Mouse (Mus musculus) Muller cell, postnatal 12 days (primary cell): ENCODE results near the gene Tyms.
A peak's percentile ranks its signal among the peaks of the same experiment; 100 is the strongest.

Experiments used
- DNase-seq: peaks from one replicate; pipeline ENCODE4 v3.0.0-alpha.2; 2015; ENCODE audit errors: inconsistent ontology term

The Tyms gene

DNA sequence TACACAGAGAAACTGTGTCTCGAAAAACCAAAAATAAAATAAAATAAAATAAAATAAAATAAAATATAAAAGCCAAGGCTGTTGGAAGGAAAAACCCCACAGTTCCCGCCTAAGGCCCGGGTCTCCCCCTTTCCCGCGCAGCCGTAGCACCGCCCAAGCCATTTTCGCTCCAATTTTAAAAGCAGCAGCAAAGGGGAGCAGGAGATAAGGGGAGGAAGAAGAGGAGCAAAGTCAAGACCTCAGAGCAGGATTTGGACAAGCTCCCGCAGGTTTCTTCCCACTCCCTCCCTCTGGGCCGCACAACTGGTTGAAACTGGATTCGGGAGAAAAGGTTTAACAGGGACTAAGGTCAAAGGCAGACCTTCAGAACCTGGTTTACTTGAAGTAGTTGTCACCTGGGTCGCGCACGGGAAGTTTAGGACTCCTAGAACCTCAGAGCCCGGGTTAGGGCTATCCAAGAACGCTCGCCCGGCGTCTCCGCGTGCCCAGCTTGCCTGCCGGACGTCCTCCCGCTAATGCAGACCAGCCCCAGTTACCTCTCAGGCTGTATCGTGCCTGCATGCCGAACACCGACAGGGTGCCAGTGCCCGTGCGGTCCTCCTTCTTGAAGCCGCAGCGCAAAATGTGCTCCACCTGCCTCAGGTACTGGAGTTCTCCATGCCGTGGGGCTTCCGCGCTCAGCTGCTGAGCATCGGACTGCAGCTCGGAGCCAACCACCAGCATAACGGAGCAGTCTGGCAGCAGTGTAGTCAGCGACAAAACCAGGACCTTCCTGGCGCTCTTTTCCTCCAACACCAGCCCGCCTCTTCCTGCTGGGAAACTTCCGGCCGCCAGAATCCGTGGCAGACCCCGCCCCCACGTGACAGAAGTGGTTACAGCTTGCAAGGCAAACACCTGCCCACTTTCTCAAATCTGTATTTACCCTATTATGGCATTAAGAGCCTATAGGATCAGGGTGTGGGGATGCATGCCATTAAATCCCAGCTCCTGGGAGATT lies at the start of gene Tyms:
Gene Tyms (minus strand): TSS at position 793 of the 997 bp plus-strand sequence.
- peak; percentile 85 for DNase-seq

DNA sequence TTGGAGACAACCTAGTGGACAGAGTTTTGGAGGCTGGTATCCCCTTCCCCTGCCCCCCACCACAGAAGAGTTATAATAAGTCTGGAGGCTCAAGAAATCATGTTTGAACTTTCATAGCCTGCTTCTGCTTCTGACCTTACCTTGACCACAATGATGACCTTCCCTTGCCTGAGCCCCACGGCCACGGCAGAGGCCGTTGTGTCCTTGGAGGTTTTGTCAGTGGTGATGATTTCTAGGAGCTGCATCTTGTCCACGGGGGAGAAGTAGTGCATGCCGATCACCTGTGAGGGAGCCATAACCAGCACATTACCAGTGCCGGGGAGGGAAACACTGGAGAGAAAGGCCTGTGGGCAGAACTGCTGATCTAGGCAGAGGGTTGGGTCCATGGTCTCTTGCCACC lies 49.1 kb upstream of the Tyms start:
- no peak for DNase-seq

DNA sequence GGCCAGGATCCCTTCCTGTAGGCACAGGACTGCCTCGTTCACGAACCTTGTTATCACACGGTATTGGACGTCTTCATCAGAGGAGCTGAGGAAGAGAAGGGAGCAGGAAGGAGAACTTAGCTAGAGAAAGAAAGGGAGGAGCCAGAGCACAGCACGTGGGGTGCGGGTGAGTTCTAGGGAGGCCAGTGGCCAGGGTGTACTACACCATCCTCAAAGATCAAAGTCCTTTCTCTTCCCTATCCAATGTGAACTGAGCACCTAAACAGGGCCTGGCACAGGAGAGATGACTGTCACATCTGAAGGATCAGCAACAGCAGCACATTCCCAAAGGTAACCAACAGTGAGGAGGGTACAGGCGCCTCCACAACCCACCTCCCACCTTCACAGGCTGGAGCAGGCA lies 46.7 kb upstream of the Tyms start:
- DNase-seq = no peak

DNA sequence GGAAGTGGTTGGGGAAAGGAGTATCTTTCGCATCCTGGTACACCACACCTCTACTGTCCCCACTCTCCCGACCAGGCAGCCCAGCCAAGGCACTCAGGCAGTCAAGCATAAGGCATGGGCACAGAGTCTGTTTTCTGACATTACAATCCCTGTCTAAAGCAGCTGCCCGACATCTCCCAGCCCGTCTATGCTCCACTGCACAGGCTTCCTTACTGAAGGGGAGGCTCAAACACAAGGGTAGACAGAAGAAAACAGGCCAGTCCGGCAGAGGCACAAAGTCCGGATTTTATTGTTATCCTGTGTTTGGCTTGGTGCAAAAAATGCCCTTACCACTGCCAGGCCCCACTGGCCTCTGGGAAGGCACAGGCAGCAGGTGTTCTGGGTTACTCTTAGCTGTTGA lies 45.7 kb upstream of the Tyms start:
- DNase-seq = no peak

DNA sequence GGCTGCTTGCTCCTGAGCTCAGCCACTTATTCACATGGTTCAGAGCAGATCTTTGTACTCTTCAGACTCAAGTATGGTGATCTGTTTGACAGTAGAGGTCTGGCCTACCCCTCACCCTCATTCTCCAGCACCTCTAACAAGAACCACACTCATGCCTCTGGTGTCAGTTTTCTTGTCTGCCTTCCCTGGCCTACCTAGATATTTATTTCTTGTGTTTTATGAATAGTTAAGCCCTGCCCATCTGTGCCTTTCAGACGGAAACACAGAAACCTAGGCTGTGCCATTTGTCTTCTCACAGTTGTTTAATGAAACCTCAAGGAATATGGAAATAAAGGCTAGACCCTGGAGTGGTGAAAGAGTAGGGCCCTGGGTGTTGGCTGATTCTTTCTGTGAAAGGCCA lies 44.6 kb upstream of the Tyms start:
- no peak for DNase-seq

DNA sequence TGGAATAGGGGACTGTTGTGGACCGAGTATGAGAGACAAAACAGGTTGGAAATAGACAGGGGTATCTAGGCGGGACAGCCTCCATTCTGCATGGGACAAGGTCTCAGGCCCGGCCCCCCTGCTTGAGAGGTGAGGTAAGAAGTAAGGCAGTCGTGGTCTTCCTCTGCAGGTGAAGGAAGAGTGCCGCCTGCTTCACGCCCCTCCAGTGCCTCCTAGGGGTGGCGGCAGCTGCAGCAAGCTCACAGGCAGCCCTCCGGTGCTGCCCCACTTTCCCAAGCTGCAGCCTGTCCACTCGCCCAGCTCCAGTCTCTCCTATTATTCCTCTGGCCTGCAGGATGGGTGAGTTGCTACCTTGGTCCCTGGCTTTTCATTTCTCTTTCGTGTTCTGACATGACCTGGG lies 42.3 kb upstream of the Tyms start:
- no peak for DNase-seq

DNA sequence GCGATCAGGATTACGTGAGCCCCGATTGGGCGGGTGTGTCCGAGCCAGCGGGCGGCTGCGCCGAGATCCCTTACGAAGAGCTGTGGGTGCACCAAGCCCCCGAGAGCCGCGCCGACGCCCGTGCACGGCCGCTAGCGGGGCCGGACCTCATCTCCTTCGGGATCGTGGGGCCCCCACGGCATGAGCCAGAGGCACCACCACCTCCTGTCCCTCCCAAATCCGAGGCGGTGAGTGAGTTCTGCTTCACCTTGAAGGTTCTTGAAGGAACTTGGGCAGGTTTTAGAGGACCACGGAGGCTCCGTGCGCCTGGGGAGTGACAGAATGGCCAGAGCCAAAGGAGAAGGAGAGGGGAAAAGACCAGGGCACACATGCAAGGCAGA lies 41.3 kb upstream of the Tyms start:
- DNase-seq = no peak

DNA sequence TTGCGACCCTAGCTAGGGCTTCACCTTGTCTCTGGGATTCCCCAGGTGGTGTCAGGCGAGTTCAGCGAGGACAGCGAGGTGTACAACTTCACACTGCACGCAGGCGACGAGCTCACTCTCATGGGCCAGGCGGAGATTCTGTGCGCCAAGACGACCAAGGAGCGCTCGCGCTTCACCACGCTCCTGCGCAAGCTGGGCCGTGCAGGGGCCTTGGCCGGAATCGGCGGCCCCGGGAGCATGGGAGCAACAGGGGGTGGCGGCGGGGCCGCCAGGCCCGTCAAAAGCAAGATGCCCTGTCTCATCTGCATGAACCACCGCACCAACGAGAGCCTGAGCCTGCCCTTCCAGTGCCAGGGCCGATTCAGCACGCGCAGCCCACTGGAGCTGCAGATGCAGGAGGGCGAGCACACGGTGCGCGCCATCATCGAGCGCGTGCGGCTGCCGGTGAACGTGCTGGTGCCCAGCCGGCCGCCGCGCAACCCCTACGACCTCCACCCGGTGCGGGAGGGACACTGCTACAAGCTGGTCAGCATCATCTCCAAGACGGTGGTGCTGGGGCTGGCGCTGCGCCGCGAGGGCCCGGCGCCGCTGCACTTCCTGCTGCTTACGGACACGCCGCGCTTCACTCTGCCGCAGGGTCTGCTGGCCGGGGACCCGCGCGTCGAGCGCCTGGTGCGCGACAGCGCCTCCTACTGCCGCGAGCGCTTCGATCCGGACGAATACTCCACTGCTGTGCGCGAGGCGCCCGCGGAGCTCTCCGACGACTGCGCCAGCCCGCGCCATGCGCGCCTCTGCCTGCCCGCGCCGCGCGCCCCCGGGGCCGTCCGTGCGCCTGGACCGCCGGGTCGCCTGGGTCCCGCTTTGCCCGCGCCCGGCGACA lies 40.7 kb upstream of the Tyms start:
- peak; percentile 78 for DNase-seq

DNA sequence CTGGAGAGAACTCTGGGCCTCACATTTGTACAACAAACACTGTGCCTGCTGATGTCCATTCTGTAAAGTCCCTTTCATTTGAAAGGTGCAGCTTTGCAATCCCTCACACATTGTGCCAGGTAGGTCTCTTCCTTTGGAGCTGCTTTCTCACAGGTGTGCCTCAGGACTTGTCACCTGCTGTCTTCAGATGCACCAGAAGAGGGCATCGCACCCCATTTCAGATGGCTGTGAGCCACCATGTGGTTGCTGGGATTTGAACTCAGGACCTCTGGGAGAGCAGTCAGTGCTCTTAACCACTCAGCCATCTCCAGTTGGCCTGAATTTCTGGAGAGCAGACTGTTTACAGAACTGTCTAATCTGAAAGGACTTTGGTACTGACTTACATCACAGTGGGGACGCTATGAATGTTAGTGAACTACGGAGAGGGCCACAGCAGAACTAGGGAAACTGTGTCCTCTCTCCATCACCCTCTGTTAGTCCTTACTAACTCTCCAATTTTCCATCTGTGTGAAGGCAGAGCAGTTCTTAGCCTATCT lies 39.2 kb upstream of the Tyms start:
- DNase-seq = no peak

DNA sequence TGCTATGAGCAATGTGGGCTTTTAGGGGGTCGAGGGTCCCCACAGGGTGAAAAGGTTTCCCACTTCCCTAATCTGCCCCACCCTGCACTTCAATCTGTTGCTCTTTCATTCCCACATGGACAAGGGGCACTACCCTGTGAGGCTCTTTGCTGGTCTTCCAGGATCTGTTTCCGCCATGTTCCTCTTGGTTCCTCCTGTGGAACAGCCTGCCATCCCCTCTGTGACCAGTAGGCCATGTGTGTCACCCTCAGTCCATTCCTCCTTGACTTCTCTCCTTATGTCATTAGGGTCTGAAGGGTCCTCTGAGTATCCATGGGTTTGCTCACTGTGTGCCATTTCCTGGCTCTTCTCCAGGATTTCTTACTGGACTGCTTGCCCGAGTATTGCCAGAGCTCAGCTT lies 38.4 kb upstream of the Tyms start:
- DNase-seq = no peak

DNA sequence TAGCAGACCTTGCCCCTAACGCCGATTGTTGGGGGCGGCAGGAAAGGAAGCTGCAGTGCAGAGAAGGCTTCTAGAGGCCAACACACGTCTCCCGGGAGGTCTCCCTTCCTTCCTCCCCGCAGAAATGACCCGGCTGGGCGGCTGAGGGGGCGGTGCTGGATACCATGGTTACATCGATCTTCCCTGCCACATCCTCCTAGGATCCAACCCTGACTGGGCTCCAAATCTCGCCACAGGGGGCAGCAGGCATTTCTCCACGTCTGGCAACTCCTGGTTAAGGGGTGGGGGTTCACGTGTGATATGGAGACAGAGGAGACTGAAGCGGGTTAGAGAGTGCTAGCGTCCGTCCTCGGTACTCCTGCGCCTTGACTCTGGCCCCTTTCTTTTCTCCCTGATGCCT lies 37.7 kb upstream of the Tyms start:
- peak; percentile 40 for DNase-seq

DNA sequence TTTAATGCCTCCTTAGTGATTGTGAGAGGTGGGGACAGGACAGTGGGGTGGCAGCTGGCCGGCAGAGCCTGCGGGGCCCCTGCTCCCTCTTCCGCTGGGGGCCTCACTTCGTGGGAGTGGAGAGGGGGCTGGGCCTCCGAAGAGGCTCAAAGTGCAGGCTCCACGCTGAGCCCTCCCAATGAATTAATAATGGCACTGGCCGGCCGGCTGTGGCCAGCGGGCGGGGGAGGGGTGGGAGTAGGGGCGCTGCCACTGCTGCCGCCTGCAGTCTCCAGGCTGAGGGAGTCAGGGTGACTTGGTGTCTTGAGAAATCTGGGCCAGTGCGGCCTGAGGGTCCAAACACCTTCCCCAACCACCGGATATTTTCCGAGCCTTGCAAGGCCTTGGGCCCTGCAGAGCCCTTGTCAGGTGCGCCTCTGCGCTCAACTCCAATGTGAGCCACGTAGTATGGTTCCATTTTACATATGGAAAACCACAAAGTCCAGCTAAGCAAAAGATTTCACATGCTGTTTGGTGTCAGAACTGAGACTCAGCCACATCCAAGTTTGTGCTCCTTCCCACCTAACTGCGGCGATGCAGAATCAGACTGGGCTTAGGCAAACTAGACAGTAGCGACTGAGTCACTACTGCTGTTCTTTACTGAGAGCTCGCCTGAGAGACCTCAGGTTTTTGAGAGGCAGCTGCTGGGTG lies 37.1 kb upstream of the Tyms start:
- no peak for DNase-seq

DNA sequence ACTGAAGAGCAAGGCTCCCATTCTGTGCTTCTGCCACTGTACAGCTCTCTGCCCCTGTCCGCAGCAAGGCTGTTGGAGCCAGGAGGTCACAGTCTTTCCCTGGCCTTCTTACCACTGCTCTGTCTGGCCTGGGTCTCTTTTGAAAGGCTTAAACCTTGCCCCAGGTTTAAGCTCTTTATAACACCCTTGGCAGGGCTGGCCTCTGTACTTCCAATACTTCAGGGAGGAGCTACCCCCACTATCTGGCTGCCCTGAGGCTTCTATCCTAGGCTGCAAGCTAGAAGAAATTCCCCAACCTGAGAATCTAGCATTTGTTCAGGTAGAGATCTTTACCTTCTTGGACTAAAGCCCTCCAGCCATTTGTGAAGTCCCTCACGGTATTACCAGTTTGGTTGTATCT lies 36.5 kb upstream of the Tyms start:
- no peak for DNase-seq

DNA sequence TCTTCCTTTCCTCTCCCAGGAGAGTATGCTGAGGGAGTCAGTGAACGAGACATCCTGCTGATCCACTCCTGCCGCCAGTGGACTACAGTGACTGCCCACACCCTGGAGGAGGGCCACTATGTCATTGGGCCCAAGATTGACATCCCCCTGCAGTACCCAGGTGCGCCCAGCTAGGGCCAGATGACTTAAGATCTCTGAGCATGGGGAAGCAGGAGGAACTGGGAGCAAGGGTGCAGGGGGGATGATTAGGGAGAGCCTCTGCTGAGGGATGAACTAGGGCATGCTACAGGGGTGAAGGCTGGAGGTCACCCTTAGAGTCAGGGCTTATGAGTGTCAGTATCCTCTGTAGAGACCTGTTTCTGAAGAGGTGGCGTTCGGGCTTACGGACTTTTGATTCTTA lies 34.8 kb upstream of the Tyms start:
- no peak for DNase-seq

DNA sequence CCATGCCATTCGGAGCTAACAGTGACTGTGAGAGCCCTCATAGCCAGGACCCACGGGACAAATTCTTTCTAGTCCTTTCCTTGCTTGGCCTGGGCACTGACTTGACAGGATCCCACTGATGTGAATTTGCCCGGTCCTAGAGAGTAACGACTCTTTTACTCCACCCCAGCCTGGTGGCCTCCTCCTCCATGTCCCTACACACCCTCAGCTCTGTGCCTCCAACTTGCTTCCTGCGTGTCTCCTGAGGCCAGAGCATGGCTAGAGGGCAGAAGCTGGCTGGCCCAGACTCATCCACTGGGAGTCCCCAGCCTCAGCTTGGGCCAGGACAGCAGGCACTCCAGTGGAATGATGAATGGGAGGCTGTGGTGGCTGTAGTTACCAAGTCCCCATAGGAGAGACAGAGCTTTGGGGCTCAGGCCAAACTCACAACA lies 34.2 kb upstream of the Tyms start:
- DNase-seq = no peak

DNA sequence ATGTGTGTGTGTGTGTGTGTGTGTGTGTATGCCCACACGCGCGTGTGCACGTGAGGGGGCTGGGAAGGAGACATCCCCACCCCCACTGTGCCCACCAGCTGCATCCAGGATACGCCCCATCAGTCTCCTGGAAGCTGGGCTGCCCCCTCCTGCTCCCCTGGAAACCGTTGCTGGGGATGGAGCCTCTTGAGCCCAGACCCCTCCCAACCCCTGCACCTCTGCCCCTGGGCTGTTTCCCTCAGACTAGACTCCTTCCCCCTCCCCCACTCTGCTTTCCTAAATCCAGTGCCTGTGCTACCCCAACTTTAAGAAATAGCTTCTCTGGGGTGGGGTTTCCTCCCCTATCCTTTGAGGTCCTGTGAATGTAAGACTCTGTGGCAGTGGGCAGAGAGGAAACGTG lies 33.8 kb upstream of the Tyms start:
- no peak for DNase-seq

DNA sequence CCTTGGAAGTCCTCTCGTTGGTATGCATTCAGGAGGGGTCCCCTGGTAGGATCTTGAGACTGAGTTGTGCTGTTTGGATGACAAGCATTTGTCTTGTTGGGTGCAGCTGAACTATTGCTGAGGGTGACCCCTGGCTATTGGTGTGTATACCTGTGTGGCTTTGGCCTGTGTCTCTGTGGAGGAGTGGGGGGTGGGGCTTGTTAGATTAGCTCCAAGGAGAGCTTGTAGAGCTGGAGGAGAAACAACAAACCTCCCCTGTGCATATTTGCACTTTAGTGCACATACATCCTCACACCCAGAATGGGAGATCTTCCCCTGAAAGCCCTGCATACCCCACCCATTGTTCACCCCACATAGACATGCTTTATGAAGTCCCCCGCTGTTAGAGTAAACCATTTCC lies 33.3 kb upstream of the Tyms start:
- no peak for DNase-seq

DNA sequence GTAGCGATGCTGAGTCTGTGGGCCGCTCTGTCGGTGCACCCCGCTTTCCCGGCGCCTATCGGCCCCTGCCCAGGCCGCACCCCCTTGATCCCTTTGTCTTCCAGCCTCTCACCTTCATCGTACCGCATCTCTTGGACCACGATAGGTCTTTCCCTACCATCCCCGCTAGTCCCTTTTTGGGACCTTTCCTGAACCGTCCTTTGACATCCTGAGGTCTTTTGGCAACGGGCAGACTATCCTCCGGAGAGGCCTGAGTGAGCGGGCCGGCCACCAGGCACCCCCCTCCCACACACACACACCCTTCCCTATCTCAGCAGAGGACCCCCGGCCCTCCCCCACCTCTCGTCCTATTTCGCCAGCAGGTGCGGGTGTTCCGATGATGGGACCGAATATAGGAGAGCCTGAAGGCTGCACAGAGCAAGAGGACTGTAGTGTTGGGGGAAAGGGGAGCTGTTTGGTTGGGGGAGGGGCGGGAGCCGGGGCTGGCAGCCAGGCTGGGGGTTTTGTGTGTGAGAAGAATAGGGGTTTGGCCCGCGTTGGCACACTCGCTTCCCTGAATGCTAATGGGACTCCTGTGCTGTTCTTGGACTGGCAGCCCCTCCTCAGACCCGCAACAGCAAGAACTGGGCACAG lies 32.4 kb upstream of the Tyms start, which contains the start of gene 3110082J24Rik:
Gene 3110082J24Rik (minus strand): TSS at position 419 of the 633 bp plus-strand sequence.
- peak; percentile 20 for DNase-seq

DNA sequence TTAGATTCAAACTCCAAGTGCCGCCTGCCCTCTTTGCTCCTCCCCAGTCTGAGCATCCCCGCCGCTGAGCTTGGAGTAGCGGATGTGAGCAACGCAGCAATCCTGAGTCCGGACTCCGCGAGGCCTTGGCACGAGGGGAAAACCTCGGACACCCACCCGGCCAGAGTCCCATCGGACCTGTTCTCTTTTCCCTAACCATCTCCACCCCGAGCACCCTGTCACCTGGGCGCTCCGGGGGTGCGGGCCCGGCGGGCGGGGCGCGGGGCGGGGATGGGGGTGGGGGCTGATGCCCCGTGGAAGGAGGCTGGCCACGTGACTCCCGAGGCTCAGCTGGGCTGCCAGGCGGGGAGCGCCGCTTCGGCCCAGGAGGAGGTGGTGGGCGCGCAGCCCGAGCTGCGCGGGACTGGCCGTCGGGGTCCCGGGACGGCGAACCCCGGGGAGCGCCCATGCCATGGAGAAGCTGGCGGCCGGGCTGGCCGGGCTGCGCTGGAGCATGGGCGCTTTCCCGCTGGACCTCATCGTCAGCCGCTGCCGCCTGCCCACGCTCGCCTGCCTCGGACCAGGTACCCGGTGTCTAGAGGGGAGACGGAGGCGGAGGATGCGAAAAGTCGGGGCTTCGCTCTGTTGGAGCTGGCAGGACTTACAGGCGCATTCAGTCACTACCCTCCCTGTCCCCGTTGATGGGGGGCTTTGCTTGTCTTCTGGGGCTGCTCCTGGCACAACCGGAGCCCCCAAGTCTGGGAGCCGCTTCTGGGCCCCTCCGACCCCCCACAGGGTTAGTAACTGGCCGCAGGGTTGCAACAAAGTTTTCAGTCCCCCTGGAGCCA lies 31.6 kb upstream of the Tyms start, which contains the start of gene Garem2:
Gene Garem2 (plus strand): TSS at position 321 of the 827 bp plus-strand sequence.
- peak; percentile 50 for DNase-seq

DNA sequence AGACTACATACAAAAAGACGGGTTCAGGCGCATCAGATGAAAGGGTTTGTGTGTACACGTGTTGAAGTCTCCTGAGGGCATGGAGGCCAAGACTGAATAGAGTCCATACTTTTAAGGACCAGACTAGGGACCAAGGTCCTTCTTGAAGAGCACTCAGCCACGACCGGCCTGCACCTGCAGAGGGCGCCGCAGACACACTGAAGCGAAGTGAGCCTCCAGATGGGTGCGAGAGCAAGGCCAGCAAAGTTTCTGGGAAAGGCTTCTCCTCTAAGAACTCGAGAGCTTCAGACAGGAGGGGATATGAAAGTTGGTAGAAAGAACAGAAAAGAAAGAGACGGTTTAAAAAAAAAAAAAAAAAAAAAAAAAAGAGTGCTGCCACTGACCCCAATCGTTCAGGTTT lies 30.9 kb upstream of the Tyms start:
- peak; percentile 62 for DNase-seq
